Mouse (Mus musculus) heart, embryonic 10.5 days (tissue): ENCODE data around the gene Ppp6c. TPM values are rescaled to one million over a fixed set of nuclear protein-coding genes. Genes with fewer than 3 reads are reported as not detected.
A peak's percentile ranks its signal among the peaks of the same experiment; 100 is the strongest.

ENCODE experiments used
- DNase-seq: peaks from one replicate; pipeline ENCODE4 v3.0.0-alpha.2; 2017; ENCODE audit warnings: low spot score
- H3K27ac ChIP-seq: fragments of 300-500 bp; sonication (generic); 2 replicates; pipeline ENCODE4 v1.5.1; 2016; ENCODE audit warnings: mild to moderate bottlenecking
- H3K27me3 ChIP-seq: fragments of 300-500 bp; sonication (generic); 2 replicates; pipeline ENCODE4 v1.6.1; 2016; ENCODE audit warnings: mild to moderate bottlenecking; ENCODE audit not compliant: poor library complexity, insufficient read depth, severe bottlenecking
- H3K36me3 ChIP-seq: fragments of 300-500 bp; sonication (generic); 2 replicates; pipeline ENCODE4 v1.6.1; 2016; ENCODE audit warnings: mild to moderate bottlenecking, moderate library complexity
- H3K4me1 ChIP-seq: fragments of 300-500 bp; sonication (generic); 2 replicates; pipeline ENCODE4 v1.6.1; 2016; ENCODE audit warnings: mild to moderate bottlenecking
- H3K4me3 ChIP-seq: fragments of 300-500 bp; sonication (generic); 2 replicates; pipeline ENCODE4 v1.5.1; 2016; ENCODE audit warnings: mild to moderate bottlenecking, moderate library complexity
- H3K9me3 ChIP-seq: fragments of 300-500 bp; sonication (generic); 2 replicates; pipeline ENCODE4 v1.6.1; 2016; ENCODE audit warnings: mild to moderate bottlenecking, moderate library complexity
- WGBS: fragments of 180-500 bp; shearing (Covaris S2); methylation state at CpG from one replicate; pipeline ENCODE4 v1.1.7; 2016; 5-methylcytosine and 5-hydroxymethylcytosine counted together
- polyA plus RNA-seq: library from polyadenylated mRNA; unstranded; fragments of >200 nt; fragmentation: Nextera tagmentation; extraction: Ambion mirVana; gene quantifications from 2 replicates; pipeline ENCODE4 v1.2.1, GENCODE M21; 2016

The Ppp6c gene
- polyA plus RNA-seq, 1 experiment from 2014 or later, result 61.0 TPM

GRCm38 (mm10) chr2:39190561-39191056 is 35.6 kb downstream of the Ppp6c start, which contains the start of gene Scai:
TSS of gene Scai (minus strand) at chr2:39190734.
- H3K4me3 ChIP-seq, result peak within 1 kb of the TSS; percentile 92
- H3K9me3 ChIP-seq, result no peaks in the 10 kb centered on the region
- peak; percentile 99 for DNase-seq
- H3K27me3 ChIP-seq, result no peaks in the 10 kb centered on the region
- H3K36me3 ChIP-seq, result no peaks in the 10 kb centered on the region
- H3K4me1 ChIP-seq, result peaks cover 12% of the 10 kb centered on the region; the same call in 1 of the 2 replicates
- peak within 1 kb of the TSS; percentile 93 for H3K27ac ChIP-seq
- WGBS, result under 1% methylated on average over 41 of the region's 41 CpGs

- Histone ChIP-seq H3K27ac (peak overlapping the region; percentile 93), H3K27me3 (no peaks in the 10 kb centered on the region), H3K4me3 (peak overlapping the region; percentile 92), H3K36me3 (no peaks in the 10 kb centered on the region), H3K9me3 (no peaks in the 10 kb centered on the region), H3K4me1 (peaks cover 12% of the 10 kb centered on the region; the same call in 1 of the 2 replicates)
- under 1% methylated on average over 39 of the region's 39 CpGs for WGBS
- peak; percentile 82 for DNase-seq
Measured at GRCm38 (mm10) chr2:39189961-39190560, 36.2 kb downstream of the Ppp6c start.

GRCm38 (mm10) chr2:39185942-39186341 is 40.3 kb downstream of the Ppp6c start:
- WGBS, result 75% methylated on average over 3 of the region's 3 CpGs
- peaks cover 11% of the 10 kb centered on the region; the same call in 1 of the 2 replicates for H3K4me1 ChIP-seq
- no peaks in the 10 kb centered on the region for H3K9me3 ChIP-seq
- H3K27me3 ChIP-seq, result no peaks in the 10 kb centered on the region
- H3K36me3 ChIP-seq, result peaks cover 14% of the 10 kb centered on the region; the same call in 1 of the 2 replicates
- H3K4me3 ChIP-seq, result no peak overlapping the region
- no peak for DNase-seq
- no peak overlapping the region for H3K27ac ChIP-seq

GRCm38 (mm10) chr2:39183587-39183986 is 42.7 kb downstream of the Ppp6c start:
- no peaks in the 10 kb centered on the region for H3K9me3 ChIP-seq
- H3K27me3 ChIP-seq, result no peaks in the 10 kb centered on the region
- no peak for DNase-seq
- no peak overlapping the region for H3K27ac ChIP-seq
- peaks cover 24% of the 10 kb centered on the region for H3K36me3 ChIP-seq
- no peak overlapping the region for H3K4me3 ChIP-seq
- 93% methylated on average over 2 of the region's 2 CpGs for WGBS
- H3K4me1 ChIP-seq, result no peaks in the 10 kb centered on the region

- 83% methylated on average over 1 of the region's 1 CpGs for WGBS
- H3K27ac ChIP-seq, result no peak overlapping the region
- no peaks in the 10 kb centered on the region for H3K4me1 ChIP-seq
- H3K36me3 ChIP-seq, result peaks cover 7% of the 10 kb centered on the region; the same call in 1 of the 2 replicates
- H3K27me3 ChIP-seq, result no peaks in the 10 kb centered on the region
- H3K9me3 ChIP-seq, result no peaks in the 10 kb centered on the region
- no peak overlapping the region for H3K4me3 ChIP-seq
- DNase-seq, result no peak
Measured at GRCm38 (mm10) chr2:39160996-39161395, 65.3 kb downstream of the Ppp6c start.

- Histone ChIP-seq H3K27ac (no peak overlapping the region), H3K4me1 (no peaks in the 10 kb centered on the region), H3K4me3 (no peak overlapping the region), H3K9me3 (no peaks in the 10 kb centered on the region), H3K27me3 (no peaks in the 10 kb centered on the region), H3K36me3 (peaks cover 7% of the 10 kb centered on the region; the same call in 1 of the 2 replicates)
- no peak for DNase-seq
- WGBS, result 78% methylated on average over 1 of the region's 1 CpGs
Measured at GRCm38 (mm10) chr2:39157916-39158315, 68.3 kb downstream of the Ppp6c start.

- H3K27me3 ChIP-seq, result no peaks in the 10 kb centered on the region
- no peaks in the 10 kb centered on the region for H3K4me1 ChIP-seq
- no peaks in the 10 kb centered on the region for H3K9me3 ChIP-seq
- no peak overlapping the region for H3K4me3 ChIP-seq
- no peak overlapping the region for H3K27ac ChIP-seq
- peaks cover 7% of the 10 kb centered on the region; the same call in 1 of the 2 replicates for H3K36me3 ChIP-seq
- no peak for DNase-seq
- WGBS, result 72% methylated on average over 1 of the region's 1 CpGs
Measured at GRCm38 (mm10) chr2:39156821-39157220, 69.4 kb downstream of the Ppp6c start.

GRCm38 (mm10) chr2:39150943-39151342 is 75.3 kb downstream of the Ppp6c start:
- Histone ChIP-seq H3K4me3 (no peak overlapping the region), H3K4me1 (no peaks in the 10 kb centered on the region), H3K27me3 (no peaks in the 10 kb centered on the region), H3K36me3 (no peaks in the 10 kb centered on the region), H3K27ac (no peak overlapping the region), H3K9me3 (no peaks in the 10 kb centered on the region)
- 66% methylated on average over 2 of the region's 2 CpGs for WGBS
- DNase-seq, result no peak

- no peaks in the 10 kb centered on the region for H3K27me3 ChIP-seq
- H3K4me1 ChIP-seq, result no peaks in the 10 kb centered on the region
- DNase-seq, result no peak
- no peaks in the 10 kb centered on the region for H3K36me3 ChIP-seq
- no peaks in the 10 kb centered on the region for H3K9me3 ChIP-seq
- H3K4me3 ChIP-seq, result no peak overlapping the region
- no peak overlapping the region for H3K27ac ChIP-seq
- 65% methylated on average over 2 of the region's 2 CpGs for WGBS
Measured at GRCm38 (mm10) chr2:39148075-39148474, 78.2 kb downstream of the Ppp6c start.

GRCm38 (mm10) chr2:39146469-39146868 is 79.8 kb downstream of the Ppp6c start:
- no peak for DNase-seq
- WGBS, result 94% methylated on average over 1 of the region's 1 CpGs
- Histone ChIP-seq H3K36me3 (no peaks in the 10 kb centered on the region), H3K4me1 (no peaks in the 10 kb centered on the region), H3K27ac (no peak overlapping the region), H3K4me3 (no peak overlapping the region), H3K27me3 (no peaks in the 10 kb centered on the region), H3K9me3 (no peaks in the 10 kb centered on the region)

Other genes with a start within 250 kb of the Ppp6c start
- gene Wdr38, start 229.0 kb downstream of the Ppp6c start, polyA plus RNA-seq, result 0.89 and 1.4 TPM in 2 replicates
- 93.9 and 118 TPM in 2 replicates for gene Arpc5l, start 221.1 kb downstream of the Ppp6c start, polyA plus RNA-seq
- 724 and 889 TPM in 2 replicates for gene Rpl35, start 220.8 kb downstream of the Ppp6c start, polyA plus RNA-seq
- 18.1 and 18.5 TPM in 2 replicates for gene Golga1, start 160.9 kb downstream of the Ppp6c start, polyA plus RNA-seq
- 7.1 and 7.3 TPM in 2 replicates for gene Scai, start 35.7 kb downstream of the Ppp6c start, polyA plus RNA-seq